Mouse (Mus musculus) thymus, postnatal 4 days (tissue): ENCODE measurements around the gene Cmtm2b.
A peak's percentile ranks its signal among the peaks of the same experiment; 100 is the strongest.
"Not testable (repeated sequence)": the region's sequence is repeated elsewhere in the genome, so short reads cannot be mapped to it uniquely, and the experiment has no call there.

Experiments used
- DNase-seq: peaks from one replicate; pipeline ENCODE4 v3.0.0; 2021

The Cmtm2b gene

GRCm38 (mm10) chr8:104321930-104322329 is at the start of gene Cmtm2b:
Gene Cmtm2b, plus strand, starts transcription at chr8:104322230.
- DNase-seq: not testable (repeated sequence)

DNA sequence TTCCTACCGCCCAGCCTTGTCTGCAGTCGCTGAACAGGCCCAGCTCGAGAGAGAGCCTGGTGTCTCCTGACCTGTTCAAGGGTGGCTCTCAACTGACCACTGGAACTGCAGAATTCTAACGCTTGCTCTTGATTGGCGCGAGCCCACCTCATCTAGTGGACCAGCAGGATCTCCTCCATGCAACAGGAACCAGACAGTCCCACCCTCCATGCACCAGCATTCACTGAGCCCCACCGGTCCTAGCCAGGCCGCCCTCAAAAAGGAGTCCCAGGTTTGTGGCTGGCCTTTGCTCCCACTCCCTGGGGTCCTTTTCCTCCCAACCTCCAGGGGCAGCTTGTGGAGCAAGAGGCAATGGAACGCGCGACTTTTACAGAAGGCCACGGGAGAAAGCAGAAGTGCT is 28.9 kb upstream of the Cmtm2b start, which contains the start of gene Cmtm2a:
Gene Cmtm2a (minus strand): TSS at position 101 of the 400 bp plus-strand sequence.
- DNase-seq: not testable (repeated sequence)

- DNase-seq: no peak
Measured at GRCm38 (mm10) chr8:104294396-104294795, 27.6 kb upstream of the Cmtm2b start.

GRCm38 (mm10) chr8:104301577-104301976 is 20.5 kb upstream of the Cmtm2b start:
- not testable (repeated sequence) for DNase-seq

DNA sequence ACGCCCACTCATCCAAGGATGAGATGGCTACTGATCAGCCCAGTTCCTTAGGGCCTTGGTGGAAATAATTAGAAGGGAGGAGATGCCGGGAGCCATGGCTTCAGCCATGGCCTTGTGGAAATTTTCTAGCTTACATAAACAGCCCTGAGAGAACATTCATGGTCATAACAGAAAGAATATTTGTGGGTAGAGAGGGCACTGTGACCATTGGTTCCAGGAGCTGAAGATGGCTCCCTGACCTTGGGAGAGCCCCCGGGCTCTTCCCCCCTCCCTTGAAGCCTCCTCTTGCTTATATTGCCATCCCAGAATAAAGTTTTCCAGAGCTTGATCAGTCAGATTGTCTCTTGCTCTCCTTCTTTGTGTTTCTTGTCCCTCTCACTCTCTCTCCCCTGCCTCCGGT is 19.5 kb upstream of the Cmtm2b start:
- DNase-seq: not testable (repeated sequence)

- DNase-seq: no peak
Measured at GRCm38 (mm10) chr8:104304962-104305361, 17.1 kb upstream of the Cmtm2b start.

- DNase-seq: not testable (repeated sequence)
Measured at GRCm38 (mm10) chr8:104308341-104308740, 13.7 kb upstream of the Cmtm2b start.

GRCm38 (mm10) chr8:104309441-104310155 is 12.4 kb upstream of the Cmtm2b start, which contains the start of the genes Gm45711 and Cmtm1:
Gene Gm45711, minus strand, starts transcription at chr8:104310081.
Gene Cmtm1, minus strand, starts transcription at chr8:104310145.
- not testable (repeated sequence) for DNase-seq

- not testable (repeated sequence) for DNase-seq
Measured at GRCm38 (mm10) chr8:104312023-104312422, 10.0 kb upstream of the Cmtm2b start.

DNA sequence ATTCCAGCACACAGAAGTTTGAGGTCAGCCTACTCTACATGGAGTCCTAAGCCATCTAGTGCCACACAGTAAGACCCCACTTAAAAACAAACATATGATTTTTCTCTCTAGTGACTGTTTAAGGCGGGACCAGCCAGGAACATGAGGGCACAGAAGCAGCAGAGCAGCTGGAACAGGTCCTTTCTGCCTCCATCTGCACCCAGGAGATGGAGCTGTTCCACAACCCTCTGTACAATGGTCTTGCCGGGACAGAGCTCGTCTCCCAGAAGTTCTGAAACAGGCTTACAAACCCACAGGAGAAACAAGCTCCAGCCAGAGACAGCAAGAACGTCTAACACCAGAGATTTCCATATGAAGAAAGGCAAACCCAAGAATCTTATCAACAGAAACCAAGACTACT is 8.7 kb upstream of the Cmtm2b start:
- DNase-seq: no peak

DNA sequence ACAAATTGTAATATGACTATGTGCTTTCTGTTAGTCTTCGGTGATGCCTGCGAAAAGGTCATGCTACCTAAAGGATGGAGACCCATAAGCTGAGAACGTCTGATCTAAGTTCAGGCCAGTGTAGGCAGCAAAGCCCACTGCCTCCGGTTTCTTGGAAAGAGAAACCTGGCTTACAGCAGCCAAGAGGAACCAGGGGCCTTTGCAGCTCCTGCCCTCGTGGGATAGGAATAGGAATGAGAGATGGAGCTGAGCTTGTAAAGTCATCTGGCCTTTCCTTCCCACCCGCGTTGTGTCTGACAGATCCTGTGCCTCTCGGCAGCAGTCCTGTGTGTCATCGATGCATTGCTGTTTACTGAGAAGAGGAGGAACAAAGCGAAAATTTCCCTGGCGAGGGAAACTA is 763 bp upstream of the Cmtm2b start, which contains the start of gene Gm11020:
Gene Gm11020 (plus strand): TSS at position 301 of the 400 bp plus-strand sequence.
- DNase-seq: not testable (repeated sequence)

DNA sequence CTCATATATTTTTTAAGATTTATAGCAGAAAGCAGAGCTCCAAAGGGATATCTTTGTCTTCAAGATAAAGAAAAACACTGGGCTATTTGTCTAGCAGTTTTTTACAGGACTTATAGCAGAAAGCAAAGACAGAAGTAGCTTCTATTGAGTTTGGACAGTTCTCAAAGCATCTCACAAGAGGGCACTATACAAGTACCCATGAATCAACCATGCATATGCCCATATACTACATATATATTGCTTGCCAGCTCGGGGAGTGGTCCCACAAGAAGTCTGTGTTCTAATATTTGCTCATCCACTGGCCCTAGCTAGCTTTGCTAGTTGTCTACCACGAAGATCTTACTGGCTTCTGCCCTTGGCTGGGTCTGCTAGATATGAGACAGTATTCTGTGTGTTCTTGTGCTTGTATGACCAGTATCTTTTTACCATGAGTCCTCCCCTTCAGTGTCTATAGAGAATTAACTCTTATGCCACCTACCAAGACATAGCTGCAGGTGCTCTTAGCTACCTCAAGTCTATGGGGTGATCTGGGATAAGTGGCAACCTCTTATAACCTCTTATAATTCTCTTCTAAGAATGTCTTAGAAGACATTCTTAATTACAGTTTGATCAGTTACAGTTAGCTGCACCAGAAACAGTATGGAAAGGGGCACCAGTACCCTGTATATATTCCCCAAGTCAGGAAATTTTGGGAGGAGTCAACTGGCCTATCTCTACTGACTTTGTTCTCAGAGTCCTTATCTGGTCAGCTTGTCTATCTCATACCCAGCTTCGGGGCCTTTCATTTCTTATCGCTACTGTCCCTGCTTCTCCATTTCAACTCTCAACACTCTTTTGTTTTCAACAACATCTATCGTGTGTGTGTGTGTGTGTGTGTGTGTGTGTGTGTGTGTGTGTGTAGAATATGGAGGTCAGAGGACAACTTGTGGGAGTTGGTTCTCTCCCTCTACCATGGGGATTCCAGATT is 10.9 kb downstream of the Cmtm2b start:
- DNase-seq: no peak

- no peak for DNase-seq
Measured at GRCm38 (mm10) chr8:104333786-104334185, 11.8 kb downstream of the Cmtm2b start.

DNA sequence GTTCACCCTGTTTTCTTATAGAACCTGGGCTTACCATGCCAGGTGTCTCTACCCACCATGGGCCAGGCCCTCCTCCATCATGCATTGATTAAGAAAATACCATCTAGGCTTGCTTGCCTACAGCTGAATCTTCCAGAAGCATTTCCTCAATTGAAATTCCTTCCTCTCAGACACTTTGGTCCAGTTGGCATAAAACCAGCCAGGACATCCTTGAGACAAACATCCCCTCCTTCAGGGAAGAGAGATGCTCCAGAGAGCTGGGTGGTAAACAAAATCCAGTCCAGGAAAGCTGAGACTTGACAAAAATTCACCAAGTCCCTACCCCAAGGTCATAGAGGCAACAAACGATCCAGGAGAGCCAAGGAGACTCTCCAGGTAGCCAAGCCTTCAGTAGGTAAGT is 12.2 kb downstream of the Cmtm2b start:
- DNase-seq: no peak

DNA sequence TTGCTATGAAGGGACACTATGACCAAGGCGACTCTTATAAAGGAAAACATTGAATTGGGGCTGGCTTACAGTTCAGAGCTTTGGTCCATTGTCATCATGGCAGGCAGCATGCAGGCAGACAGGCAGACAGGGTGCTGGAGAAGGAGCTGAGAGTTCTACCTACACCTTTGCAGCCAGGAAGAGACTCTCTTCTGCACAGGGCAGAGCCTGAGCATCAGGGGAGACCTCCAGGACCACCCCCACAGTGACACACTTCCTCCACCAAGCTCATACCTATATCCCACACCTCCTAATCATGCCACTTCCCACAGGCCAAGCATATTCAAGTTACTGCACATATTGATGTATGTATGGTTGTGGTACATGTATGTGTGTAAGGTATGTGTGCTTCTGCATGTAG is 14.8 kb downstream of the Cmtm2b start:
- DNase-seq: no peak

GRCm38 (mm10) chr8:104337890-104338289 is 15.9 kb downstream of the Cmtm2b start:
- DNase-seq: peak; percentile 59

DNA sequence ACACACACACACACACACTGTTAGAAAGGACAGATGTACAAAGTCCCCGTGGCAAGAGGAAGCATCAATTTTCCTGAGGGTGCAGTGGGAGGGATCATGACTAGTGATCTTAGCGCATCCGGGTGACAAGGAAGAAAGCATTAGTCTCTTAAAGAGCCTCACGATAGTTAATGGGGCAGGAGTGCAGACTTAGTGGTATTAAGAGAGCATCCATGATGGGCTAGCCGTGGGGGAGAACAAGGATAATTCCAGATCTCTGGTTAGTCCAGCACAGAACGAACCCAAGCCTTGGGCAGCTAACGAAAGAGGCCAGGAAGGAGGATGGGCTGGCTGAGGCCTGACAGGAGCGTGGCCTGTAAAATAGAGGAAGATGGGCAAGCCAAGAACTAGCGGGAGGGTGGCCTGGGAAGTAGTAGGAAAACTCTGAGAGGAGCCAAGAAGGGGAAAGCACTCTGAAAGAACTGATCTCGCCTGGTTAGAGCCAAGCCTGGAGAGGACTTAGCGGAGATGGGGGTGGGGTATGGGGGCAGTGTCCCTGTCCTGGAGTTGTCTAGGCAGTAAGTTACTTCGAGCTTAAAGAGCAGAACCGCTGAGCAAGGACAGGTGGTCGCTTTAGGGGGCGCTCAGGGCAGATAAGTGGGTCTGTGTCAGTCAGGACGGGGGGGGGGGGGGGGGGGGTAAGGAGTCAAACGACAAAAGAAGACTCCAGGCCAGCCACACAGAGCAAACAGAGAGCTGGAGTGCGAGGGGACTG is 17.4 kb downstream of the Cmtm2b start, which contains the start of gene Cmtm3:
Gene Cmtm3 (plus strand): TSS at position 182 of the 754 bp plus-strand sequence.
- DNase-seq: no peak

DNA sequence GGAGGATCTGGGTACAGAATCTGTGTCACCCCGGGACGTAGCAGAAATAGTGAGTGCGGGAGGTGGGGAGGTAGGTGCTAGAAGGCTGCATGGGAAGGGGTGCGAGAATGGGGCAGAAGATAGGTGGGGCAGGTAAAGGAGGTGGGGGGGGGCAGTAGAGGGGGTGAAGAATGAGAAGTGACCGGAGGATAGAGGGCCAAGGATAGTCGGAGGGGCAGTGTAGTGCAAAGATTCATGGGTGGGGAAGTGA is 17.9 kb downstream of the Cmtm2b start:
- no peak for DNase-seq

DNA sequence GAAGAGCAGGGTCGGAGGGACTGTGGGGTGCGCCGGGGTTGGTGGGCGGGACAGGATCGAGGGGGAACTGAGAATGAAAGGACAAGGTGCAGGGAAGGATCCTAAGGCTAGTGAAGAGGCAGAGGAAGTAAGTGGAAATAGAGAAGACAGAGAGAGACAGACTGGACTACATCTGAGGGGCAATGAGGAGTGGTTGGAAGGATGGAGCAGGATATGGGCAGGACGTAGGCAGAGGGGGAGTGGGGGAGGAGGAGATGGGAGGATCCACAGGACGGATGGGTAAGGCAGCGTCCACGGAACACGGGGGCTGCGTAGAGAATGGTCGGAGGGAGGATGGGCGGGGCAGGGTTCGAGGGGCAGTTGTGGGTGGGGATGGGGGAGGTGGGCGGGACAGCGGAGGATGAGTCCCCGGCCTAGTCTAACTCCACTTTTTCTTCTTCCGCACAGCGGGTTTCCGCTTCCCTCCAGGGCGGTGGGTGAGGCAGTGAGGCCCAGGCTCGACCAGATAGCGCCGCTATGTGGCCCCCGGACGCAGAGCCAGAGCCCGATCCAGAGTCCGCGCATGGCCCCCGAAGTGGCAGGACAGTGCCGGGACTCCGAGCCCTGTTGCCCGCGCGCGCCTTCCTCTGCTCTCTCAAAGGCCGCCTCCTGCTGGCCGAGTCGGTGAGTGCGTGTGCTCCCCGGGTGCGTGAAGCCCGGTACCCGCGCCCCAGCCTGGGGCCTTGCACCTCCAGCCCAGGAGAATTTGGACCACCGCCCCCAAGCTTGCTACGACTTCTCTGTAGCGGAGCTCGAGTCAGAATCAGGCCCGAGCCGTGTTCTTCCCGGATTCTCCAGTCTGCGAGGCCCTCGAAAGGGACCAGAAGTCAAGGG is 18.4 kb downstream of the Cmtm2b start:
- DNase-seq: peak; percentile 93

- DNase-seq: no peak
Measured at GRCm38 (mm10) chr8:104341106-104341561, 19.1 kb downstream of the Cmtm2b start.

- DNase-seq: no peak
Measured at GRCm38 (mm10) chr8:104341678-104342077, 19.6 kb downstream of the Cmtm2b start.

DNA sequence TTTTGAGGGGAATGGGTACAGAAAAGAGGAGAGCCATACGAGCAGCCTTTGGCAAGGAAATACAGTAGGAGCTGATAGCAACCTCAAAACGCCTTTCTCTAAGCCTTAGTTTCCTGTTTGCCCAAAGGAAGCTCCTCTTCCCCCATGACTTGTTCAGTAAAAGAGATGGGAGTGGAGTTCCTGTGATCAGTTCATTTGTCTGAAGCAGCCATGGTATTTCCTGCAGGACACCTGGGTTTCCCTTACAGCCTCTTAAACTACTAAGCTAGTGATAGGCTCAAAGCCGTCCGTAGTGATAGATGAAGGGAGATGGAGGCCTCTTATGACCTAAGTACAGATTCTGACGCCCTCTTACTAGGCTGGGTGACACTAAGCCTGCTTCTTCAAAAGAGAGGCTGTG is 20.4 kb downstream of the Cmtm2b start:
- DNase-seq: no peak
